Mouse (Mus musculus): ENCODE data around the gene Nono. TPM values are rescaled to one million over a fixed set of nuclear protein-coding genes. Genes with fewer than 3 reads are reported as not detected.

The Nono gene
- polyA plus RNA-seq (2012; rRNA removed) = 20.7 and 47.5 TPM in 2 replicates

- Histone ChIP-seq H3K4me1 (ENCODE audit: control insufficient read depth, insufficient read depth, insufficient read length, low read length) (0 out of 2 replicates have a peak, but pooled peaks cover 1% of the 10 kb centered on the region), H3K27ac (ENCODE audit: insufficient read depth, low read depth, low read length) (peak within 1 kb of the TSS; percentile 100), H3K36me3 (ENCODE audit: control insufficient read depth, insufficient read depth, low read length) (peaks cover 9% of the 10 kb centered on the region; the same call in 1 of the 2 replicates), H3K4me3 (ENCODE audit: low read depth, low read length) (peak within 1 kb of the TSS; percentile 100), H3K27me3 (ENCODE audit: control insufficient read depth, insufficient read depth, low read length) (no peaks in the 10 kb centered on the region)
- TF ChIP-seq CTCF (IDR thresholded peaks at IDR 0.05; ENCODE audit: extremely low read depth, insufficient read length, insufficient replicate concordance, low read depth, low read length) (no peak), POLR2A (IDR thresholded peaks at IDR 0.05; ENCODE audit: low read depth, low read length) (peak; percentile 46; the same call in 1 of the 2 replicates)
- WGBS = 15% methylated on average over 51 of the region's 51 CpGs
Observed at GRCm38 (mm10) chrX:101429142-101429949, at the start of gene Nono. Gene Nono (plus strand): TSS chrX:101429318.

GRCm38 (mm10) chrX:101379744-101380143 is 49.4 kb upstream of the Nono start:
- no peaks in the 10 kb centered on the region; the same call in 1 of the 2 replicates for H3K4me1 ChIP-seq (ENCODE audit: control insufficient read depth, insufficient read depth, insufficient read length, low read length)
- H3K4me3 ChIP-seq (ENCODE audit: low read depth, low read length) = no peak overlapping the region
- H3K27ac ChIP-seq (ENCODE audit: insufficient read depth, low read depth, low read length) = peak overlapping the region; percentile 80; the same call in 1 of the 2 replicates
- TF ChIP-seq POLR2A (IDR thresholded peaks at IDR 0.05; ENCODE audit: low read depth, low read length) = no peak
- no peak for TF ChIP-seq CTCF (IDR thresholded peaks at IDR 0.05; ENCODE audit: extremely low read depth, insufficient read length, insufficient replicate concordance, low read depth, low read length)
- H3K36me3 ChIP-seq (ENCODE audit: control insufficient read depth, insufficient read depth, low read length) = peaks cover 2% of the 10 kb centered on the region; the same call in 1 of the 2 replicates
- H3K27me3 ChIP-seq (ENCODE audit: control insufficient read depth, insufficient read depth, low read length) = no peaks in the 10 kb centered on the region
- 25% methylated on average over 1 of the region's 1 CpGs for WGBS

- H3K27me3 ChIP-seq (ENCODE audit: control insufficient read depth, insufficient read depth, low read length) = no peaks in the 10 kb centered on the region
- peaks cover 2% of the 10 kb centered on the region; the same call in 1 of the 2 replicates for H3K36me3 ChIP-seq (ENCODE audit: control insufficient read depth, insufficient read depth, low read length)
- no peak overlapping the region for H3K27ac ChIP-seq (ENCODE audit: insufficient read depth, low read depth, low read length)
- no peak for TF ChIP-seq POLR2A (IDR thresholded peaks at IDR 0.05; ENCODE audit: low read depth, low read length)
- TF ChIP-seq CTCF (IDR thresholded peaks at IDR 0.05; ENCODE audit: extremely low read depth, insufficient read length, insufficient replicate concordance, low read depth, low read length) = no peak
- no peaks in the 10 kb centered on the region; the same call in 1 of the 2 replicates for H3K4me1 ChIP-seq (ENCODE audit: control insufficient read depth, insufficient read depth, insufficient read length, low read length)
- WGBS = 60% methylated on average over 18 of the region's 18 CpGs
- no peak overlapping the region for H3K4me3 ChIP-seq (ENCODE audit: low read depth, low read length)
Observed at GRCm38 (mm10) chrX:101383455-101383854, 45.7 kb upstream of the Nono start.

GRCm38 (mm10) chrX:101384439-101385137 is 44.5 kb upstream of the Nono start:
- 63% methylated on average over 32 of the region's 32 CpGs for WGBS
- Histone ChIP-seq H3K4me3 (ENCODE audit: low read depth, low read length) (no peak overlapping the region), H3K4me1 (ENCODE audit: control insufficient read depth, insufficient read depth, insufficient read length, low read length) (no peaks in the 10 kb centered on the region; the same call in 1 of the 2 replicates), H3K36me3 (ENCODE audit: control insufficient read depth, insufficient read depth, low read length) (peaks cover 2% of the 10 kb centered on the region; the same call in 1 of the 2 replicates), H3K27me3 (ENCODE audit: control insufficient read depth, insufficient read depth, low read length) (no peaks in the 10 kb centered on the region), H3K27ac (ENCODE audit: insufficient read depth, low read depth, low read length) (no peak overlapping the region)
- TF ChIP-seq CTCF (IDR thresholded peaks at IDR 0.05; ENCODE audit: extremely low read depth, insufficient read length, insufficient replicate concordance, low read depth, low read length) (no peak), POLR2A (IDR thresholded peaks at IDR 0.05; ENCODE audit: low read depth, low read length) (no peak)

GRCm38 (mm10) chrX:101386222-101386621 is 42.9 kb upstream of the Nono start:
- no peak overlapping the region for H3K4me3 ChIP-seq (ENCODE audit: low read depth, low read length)
- WGBS = 62% methylated on average over 4 of the region's 4 CpGs
- TF ChIP-seq POLR2A (IDR thresholded peaks at IDR 0.05; ENCODE audit: low read depth, low read length) = no peak
- no peak for TF ChIP-seq CTCF (IDR thresholded peaks at IDR 0.05; ENCODE audit: extremely low read depth, insufficient read length, insufficient replicate concordance, low read depth, low read length)
- no peak overlapping the region for H3K27ac ChIP-seq (ENCODE audit: insufficient read depth, low read depth, low read length)
- H3K4me1 ChIP-seq (ENCODE audit: control insufficient read depth, insufficient read depth, insufficient read length, low read length) = no peaks in the 10 kb centered on the region
- H3K36me3 ChIP-seq (ENCODE audit: control insufficient read depth, insufficient read depth, low read length) = peaks cover 2% of the 10 kb centered on the region; the same call in 1 of the 2 replicates
- no peaks in the 10 kb centered on the region for H3K27me3 ChIP-seq (ENCODE audit: control insufficient read depth, insufficient read depth, low read length)

GRCm38 (mm10) chrX:101388866-101389537 is 40.1 kb upstream of the Nono start:
- Histone ChIP-seq H3K27ac (ENCODE audit: insufficient read depth, low read depth, low read length) (no peak overlapping the region), H3K4me3 (ENCODE audit: low read depth, low read length) (no peak overlapping the region), H3K36me3 (ENCODE audit: control insufficient read depth, insufficient read depth, low read length) (peaks cover 2% of the 10 kb centered on the region; the same call in 1 of the 2 replicates), H3K4me1 (ENCODE audit: control insufficient read depth, insufficient read depth, insufficient read length, low read length) (no peaks in the 10 kb centered on the region), H3K27me3 (ENCODE audit: control insufficient read depth, insufficient read depth, low read length) (no peaks in the 10 kb centered on the region)
- WGBS = 49% methylated on average over 5 of the region's 5 CpGs
- TF ChIP-seq POLR2A (IDR thresholded peaks at IDR 0.05; ENCODE audit: low read depth, low read length) = no peak
- no peak for TF ChIP-seq CTCF (IDR thresholded peaks at IDR 0.05; ENCODE audit: extremely low read depth, insufficient read length, insufficient replicate concordance, low read depth, low read length)
